Mouse (Mus musculus) Patski (cell line): ENCODE measurements around the gene Hexdc. TPM values are rescaled to one million over a fixed set of nuclear protein-coding genes. Genes with fewer than 3 reads are reported as not detected.
A peak's percentile ranks its signal among the peaks of the same experiment; 100 is the strongest.

ENCODE experiments used
- ATAC-seq: fragments of 100-300 bp; one replicate; pipeline ENCODE4 v1.8.0; 2021
- CTCF ChIA-PET: fragments of 350-600 bp; sonication (Branson Sonifier 250); formaldehyde crosslinking; loops from one replicate; lab custom pipeline; 2022; ENCODE audit warnings: inconsistent platforms; lab: Charles Lee
- POLR2A ChIA-PET: fragments of 350-600 bp; sonication (Branson Sonifier 250); formaldehyde crosslinking; loops from one replicate; lab custom pipeline; 2022; ENCODE audit warnings: antibody characterized with exemption, inconsistent platforms; lab: Charles Lee
- DNase-seq: peaks from one replicate; pipeline ENCODE4 v3.0.0-alpha.2; 2011; ENCODE audit warnings: low read depth, low spot score
- H3K27me3 ChIP-seq: fragments of 371-371 bp; one replicate; pipeline ENCODE4 v1.5.1; 2021
- CTCF ChIP-seq: fragments of 100-300 bp; IDR thresholded peaks from one replicate; pipeline ENCODE4 v1.5.1; 2021
- in situ Hi-C: fragments of 300-500 bp; cut with MboI; formaldehyde crosslinking; loops from 3 replicates; pipeline ENCODE4 v1.11.1; 2018; ENCODE audit warnings: low pct_unique_long_range_greater_than_20kb, mixed read lengths
- polyA plus RNA-seq: library from polyadenylated mRNA; unstranded; gene quantifications from one replicate; pipeline ENCODE4 v1.2.3, GENCODE M21; 2021

Gene Hexdc
- polyA plus RNA-seq, 1 experiment from 2014 or later = 16.5 TPM

GRCm38 (mm10) chr11:121239669-121240068 lies 35.4 kb downstream of the Hexdc start:
- no peaks in the 10 kb centered on the region for H3K27me3 ChIP-seq
- TF ChIP-seq CTCF = no peak
- CTCF ChIA-PET = no interaction called here
- POLR2A ChIA-PET = no interaction called here
- no peak for ATAC-seq
- in situ Hi-C loops = no loop called here
- DNase-seq = no peak

DNA sequence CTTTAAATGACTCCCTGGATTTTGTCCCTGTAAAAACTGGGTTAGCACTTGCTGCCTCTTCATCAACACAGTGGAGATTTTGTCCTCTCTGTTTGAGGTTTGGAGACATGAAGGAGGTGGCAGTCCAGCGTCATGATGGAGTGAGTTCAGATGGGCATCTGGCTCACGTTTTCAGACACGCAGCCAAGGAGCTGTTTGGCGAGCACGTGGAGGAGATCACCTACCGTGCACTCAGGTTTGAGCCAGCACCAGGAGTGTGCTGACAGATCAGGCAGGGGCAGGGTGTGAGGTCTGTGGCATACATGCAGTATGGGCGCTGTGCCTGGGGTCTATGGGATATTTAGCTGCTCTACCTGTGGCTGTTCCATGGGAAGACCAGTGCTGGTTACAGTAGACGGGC lies 46.0 kb downstream of the Hexdc start:
- ATAC-seq (no peak), DNase-seq (no peak)
- ChIA-PET CTCF (interaction anchor here (1.2 kb wide), 1 partner anchor 9 kb away, joined by 3 read pairs; no protein-coding TSS in a partner anchor), POLR2A (interaction anchor here (1.0 kb wide), 1 partner anchor 9 kb away, joined by 3 read pairs; no protein-coding TSS in a partner anchor)
- no peaks in the 10 kb centered on the region for H3K27me3 ChIP-seq
- no peak for TF ChIP-seq CTCF
- in situ Hi-C loops = no loop called here

- in situ Hi-C loops = no loop called here
- ChIA-PET CTCF (interaction anchor here (1.1 to 1.4 kb wide), 2 partner anchors 9 to 24 kb away, joined by 3 to 5 read pairs; no protein-coding TSS in a partner anchor), POLR2A (interaction anchor here (0.6 to 1.4 kb wide), 8 partner anchors 9 to 174 kb away, joined by 3 to 4 read pairs (median 3); no protein-coding TSS in a partner anchor)
- DNase-seq (no peak), ATAC-seq (peak; percentile 96)
- no peaks in the 10 kb centered on the region for H3K27me3 ChIP-seq
- no peak for TF ChIP-seq CTCF
Observed at GRCm38 (mm10) chr11:121259160-121260100, 55.2 kb downstream of the Hexdc start, which contains the start of gene Foxk2. TSS of gene Foxk2 (plus strand) at chr11:121259990.

DNA sequence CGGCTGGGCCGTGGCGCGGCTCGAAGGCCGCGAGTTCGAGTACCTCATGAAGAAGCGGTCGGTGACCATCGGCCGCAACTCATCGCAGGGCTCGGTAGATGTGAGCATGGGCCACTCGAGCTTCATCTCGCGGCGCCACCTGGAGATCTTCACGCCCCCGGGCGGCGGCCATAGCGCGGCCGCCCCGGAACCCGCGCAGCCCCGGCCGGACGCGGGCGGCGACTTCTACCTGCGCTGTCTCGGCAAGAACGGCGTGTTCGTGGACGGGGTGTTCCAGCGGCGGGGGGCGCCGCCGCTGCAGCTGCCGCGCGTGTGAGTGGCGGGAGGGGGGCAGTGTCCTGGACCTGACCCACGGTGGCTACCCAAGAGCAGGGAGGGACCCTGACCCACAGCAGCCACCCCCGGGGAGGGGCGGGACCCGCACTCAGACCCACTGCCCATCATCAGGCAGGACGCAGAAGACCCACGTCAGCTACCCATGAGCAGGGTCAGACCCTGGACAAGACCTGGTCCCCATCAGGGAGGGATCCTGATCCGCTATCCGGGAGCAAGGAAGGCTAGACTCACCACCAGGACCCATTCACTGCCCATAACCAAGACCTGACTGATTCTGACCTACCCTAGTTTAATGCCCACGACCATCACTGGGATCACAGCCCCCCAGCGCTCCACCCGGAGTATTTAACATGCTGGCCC lies 56.1 kb downstream of the Hexdc start:
- in situ Hi-C loops = no loop called here
- no peak for TF ChIP-seq CTCF
- ChIA-PET CTCF (no interaction called here), POLR2A (interaction anchor here (0.6 to 1.4 kb wide), 4 partner anchors 8 to 228 kb away, joined by 3 to 4 read pairs (median 3); no protein-coding TSS in a partner anchor)
- no peaks in the 10 kb centered on the region for H3K27me3 ChIP-seq
- DNase-seq (no peak), ATAC-seq (peak; percentile 10)

DNA sequence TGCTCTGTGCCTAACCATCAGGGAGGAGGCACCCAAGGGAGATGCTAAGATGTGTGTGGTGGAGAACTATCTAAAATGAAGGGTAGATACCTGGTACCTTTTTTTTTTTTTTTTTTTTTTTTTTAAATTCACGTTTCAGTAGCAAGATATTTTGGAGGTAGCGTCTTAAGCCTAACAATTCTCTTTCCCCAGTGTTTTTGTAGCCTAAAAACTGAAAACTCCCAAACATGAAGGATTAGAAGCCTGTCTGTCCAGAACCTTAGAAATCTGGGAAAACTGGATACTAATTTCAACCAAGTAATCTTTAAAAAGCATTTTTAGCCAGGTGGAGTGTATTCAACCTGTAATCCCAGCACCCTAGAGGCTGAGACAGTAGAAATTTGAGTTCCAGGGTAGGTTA lies 56.8 kb downstream of the Hexdc start:
- in situ Hi-C loops = no loop called here
- ChIA-PET CTCF (no interaction called here), POLR2A (interaction anchor here (0.6 kb wide), 1 partner anchor 7 kb away, joined by 4 read pairs; no protein-coding TSS in a partner anchor)
- no peak for DNase-seq
- no peaks in the 10 kb centered on the region for H3K27me3 ChIP-seq
- TF ChIP-seq CTCF = no peak
- ATAC-seq = no peak

Other genes starting within 250 kb of the Hexdc start
- gene Csnk1d, start 213.1 kb upstream of the Hexdc start, polyA plus RNA-seq = 144 TPM
- not detected for gene Cd7, start 165.0 kb upstream of the Hexdc start, polyA plus RNA-seq
- gene Sectm1b, start 140.9 kb upstream of the Hexdc start, polyA plus RNA-seq = 1.9 TPM
- gene Sectm1a, start 123.2 kb upstream of the Hexdc start, polyA plus RNA-seq = 0.13 TPM
- gene Tex19.2, start 85.8 kb upstream of the Hexdc start, polyA plus RNA-seq = not detected
- gene Tex19.1, start 58.3 kb upstream of the Hexdc start, polyA plus RNA-seq = not detected
- not detected for gene Uts2r, start 44.2 kb upstream of the Hexdc start, polyA plus RNA-seq
- gene Ogfod3, start 278 bp downstream of the Hexdc start, polyA plus RNA-seq = 15.2 TPM
- 33.3 TPM for gene Cybc1, start 24.9 kb downstream of the Hexdc start, polyA plus RNA-seq
- 26.3 TPM for gene Narf, start 32.8 kb downstream of the Hexdc start, polyA plus RNA-seq
- 50.5 TPM for gene Foxk2, start 55.6 kb downstream of the Hexdc start, polyA plus RNA-seq
- gene Wdr45b, start 150.0 kb downstream of the Hexdc start, polyA plus RNA-seq = 74.1 TPM
- gene Rab40b, start 183.8 kb downstream of the Hexdc start, polyA plus RNA-seq = 0.55 TPM
- 13.3 TPM for gene Fn3krp, start 217.0 kb downstream of the Hexdc start, polyA plus RNA-seq
- 5.5 TPM for gene Fn3k, start 230.5 kb downstream of the Hexdc start, polyA plus RNA-seq
- 57.5 TPM for gene Tbcd, start 247.5 kb downstream of the Hexdc start, polyA plus RNA-seq